Mouse (Mus musculus) stomach, embryonic 15.5 days (tissue): ENCODE data around the gene AW209491. TPM values are rescaled to one million over a fixed set of nuclear protein-coding genes. Genes with fewer than 3 reads are reported as not detected.

Experiments
- polyA plus RNA-seq: library from polyadenylated mRNA; unstranded; fragments of >200 nt; fragmentation: Nextera tagmentation; extraction: Ambion mirVana; gene quantifications from 2 replicates; pipeline ENCODE4 v1.2.1, GENCODE M21; 2015

Gene AW209491
- polyA plus RNA-seq, 1 experiment from 2014 or later = 25.5 TPM

Other genes with a start within 250 kb of the AW209491 start
- 0.96 and 1.2 TPM in 2 replicates for gene Hecw1, start 106.9 kb upstream of the AW209491 start, polyA plus RNA-seq
- 115 and 120 TPM in 2 replicates for gene Mrpl32, start 17.0 kb upstream of the AW209491 start, polyA plus RNA-seq
- 193 and 195 TPM in 2 replicates for gene Psma2, start 16.9 kb upstream of the AW209491 start, polyA plus RNA-seq